Mouse (Mus musculus) CH12.LX (cell line): Measurements from ENCODE around the gene Taar3. TPM values are rescaled to one million over a fixed set of nuclear protein-coding genes. Genes with fewer than 3 reads are reported as not detected.
A peak's percentile ranks its signal among the peaks of the same experiment; 100 is the strongest.

Source experiments
- DNase-seq: peaks from one replicate; pipeline ENCODE4 v3.0.0-alpha.2; 2013; ENCODE audit errors: extremely low read depth
- H3K27ac ChIP-seq: 2 replicates; pipeline ENCODE4 v1.5.1; 2012; ENCODE audit warnings: low read depth, mild to moderate bottlenecking, control low read depth, moderate library complexity; ENCODE audit not compliant: insufficient read depth
- H3K27me3 ChIP-seq: replicated peaks from 2 replicates; pipeline ENCODE3; 2012; ENCODE audit warnings: inconsistent platforms
- H3K36me3 ChIP-seq, 2 experiments: replicated peaks in 1 of 2; 2 replicates each; pipeline versions ENCODE3 to v1.6.1; 2012; ENCODE audit warnings: inconsistent platforms in 1 of 2, low read length in 1 of 2, mild to moderate bottlenecking in 1 of 2, mixed read lengths in 1 of 2, moderate library complexity in 1 of 2; ENCODE audit not compliant: control insufficient read depth in 1 of 2, insufficient read depth in 1 of 2
- H3K4me1 ChIP-seq, 2 experiments: 2 replicates each; pipeline ENCODE4 v1.6.1; 2012; ENCODE audit warnings: inconsistent platforms in 1 of 2, moderate library complexity in 1 of 2; ENCODE audit not compliant: insufficient read depth in 2 of 2, control insufficient read depth in 1 of 2
- H3K4me2 ChIP-seq: 2 replicates; pipeline ENCODE4 v1.6.1; 2012; ENCODE audit warnings: low read depth, mild to moderate bottlenecking, control low read depth; ENCODE audit not compliant: poor library complexity, insufficient read depth, severe bottlenecking
- H3K4me3 ChIP-seq, 3 experiments: fragments of 150-350 bp in 1 of 3; sonication (generic) in 1 of 3; replicated peaks in 1 of 3; 2 replicates each; pipeline versions ENCODE3 to v1.5.1; 2011 to 2012; ENCODE audit warnings: low read depth in 2 of 3, low read length in 2 of 3, mild to moderate bottlenecking in 2 of 3, moderate library complexity in 2 of 3, control low read depth in 1 of 3, improper control_type of control experiment in 1 of 3, inconsistent platforms in 1 of 3, mixed read lengths in 1 of 3; ENCODE audit not compliant: poor library complexity in 1 of 3
- H3K79me2 ChIP-seq: replicated peaks from 2 replicates; pipeline ENCODE4 v1.6.1; 2012; ENCODE audit warnings: mild to moderate bottlenecking, moderate library complexity; ENCODE audit not compliant: control insufficient read depth, poor library complexity, insufficient read depth, severe bottlenecking; ENCODE audit errors: extremely low read depth
- H3K9ac ChIP-seq: 2 replicates; pipeline ENCODE4 v1.6.1; 2012; ENCODE audit warnings: low read depth, mild to moderate bottlenecking, control low read depth, moderate library complexity; ENCODE audit not compliant: insufficient read depth
- H3K9me3 ChIP-seq: replicated peaks from 2 replicates; pipeline ENCODE3; 2012; ENCODE audit warnings: low read length, inconsistent platforms, mixed read lengths
- CHD1 ChIP-seq: IDR thresholded peaks from 2 replicates; pipeline ENCODE4 v1.6.1; 2012; ENCODE audit warnings: low read depth, low read length, improper control_type of control experiment, inconsistent platforms
- CHD2 ChIP-seq: IDR thresholded peaks from 2 replicates; pipeline ENCODE4 v1.6.1; 2011; ENCODE audit warnings: low read length, improper control_type of control experiment
- ETS1 ChIP-seq: conservative IDR thresholded peaks from 2 replicates; pipeline ENCODE4 v1.6.1; 2012; ENCODE audit warnings: low read depth, mild to moderate bottlenecking, inconsistent platforms, low read length, improper control_type of control experiment, moderate library complexity
- GABPA ChIP-seq: IDR thresholded peaks from 2 replicates; pipeline ENCODE4 v1.6.1; 2012; ENCODE audit warnings: low read depth, low read length, improper control_type of control experiment, inconsistent platforms; ENCODE audit not compliant: insufficient replicate concordance
- HCFC1 ChIP-seq: IDR thresholded peaks from 2 replicates; pipeline ENCODE4 v1.6.1; 2012; ENCODE audit warnings: low read depth, mild to moderate bottlenecking, inconsistent platforms, low read length, improper control_type of control experiment
- JUND ChIP-seq: conservative IDR thresholded peaks from 2 replicates; pipeline ENCODE4 v1.6.1; 2011; ENCODE audit warnings: low read depth, low read length, improper control_type of control experiment
- KAT2A ChIP-seq: IDR thresholded peaks from 2 replicates; pipeline ENCODE4 v1.6.1; 2012; ENCODE audit warnings: low read length, improper control_type of control experiment, inconsistent platforms; ENCODE audit not compliant: insufficient replicate concordance
- MAFK ChIP-seq: IDR thresholded peaks from 2 replicates; pipeline ENCODE4 v1.6.1; 2011; ENCODE audit warnings: low read length, improper control_type of control experiment; ENCODE audit not compliant: insufficient replicate concordance
- PAX5 ChIP-seq: IDR thresholded peaks from 2 replicates; pipeline ENCODE4 v1.6.1; 2012; ENCODE audit warnings: low read length, inconsistent platforms, mixed read lengths
- POLR2A ChIP-seq: IDR thresholded peaks from 2 replicates; pipeline ENCODE4 v1.6.1; 2011; ENCODE audit warnings: low read depth, mild to moderate bottlenecking, improper control_type of control experiment, low read length
- POLR2AphosphoS2 ChIP-seq: IDR thresholded peaks from 2 replicates; pipeline ENCODE4 v1.6.1; 2011; ENCODE audit warnings: low read depth, low read length, improper control_type of control experiment
- RAD21 ChIP-seq: IDR thresholded peaks from 2 replicates; pipeline ENCODE4 v1.6.1; 2011; ENCODE audit warnings: low read depth, mild to moderate bottlenecking, low read length, improper control_type of control experiment, moderate library complexity
- RCOR1 ChIP-seq: conservative IDR thresholded peaks from 2 replicates; pipeline ENCODE4 v1.6.1; 2012; ENCODE audit warnings: low read depth, mild to moderate bottlenecking, inconsistent platforms, low read length, improper control_type of control experiment
- SIN3A ChIP-seq: IDR thresholded peaks from 2 replicates; pipeline ENCODE4 v1.6.1; 2012; ENCODE audit warnings: low read length, improper control_type of control experiment, inconsistent platforms
- USF1 ChIP-seq: IDR thresholded peaks from 2 replicates; pipeline ENCODE4 v1.6.1; 2014; ENCODE audit warnings: low read depth, mild to moderate bottlenecking, inconsistent platforms, low read length, improper control_type of control experiment
- USF2 ChIP-seq: conservative IDR thresholded peaks from 2 replicates; pipeline ENCODE4 v1.6.1; 2011; ENCODE audit warnings: low read depth, low read length, improper control_type of control experiment
- ZNF384 ChIP-seq: IDR thresholded peaks from 2 replicates; pipeline ENCODE4 v1.6.1; 2012; ENCODE audit warnings: low read depth, low read length, improper control_type of control experiment, inconsistent platforms
- dilution Hi-C: fragments of 300-500 bp; cut with MboI; formaldehyde crosslinking; loops from 2 replicates; pipeline ENCODE4 v1.14.3; 2020; ENCODE audit warnings: low sequenced_read_pairs; ENCODE audit not compliant: extremely low pct_unique_long_range_greater_than_20kb, extremely low pct_ligation_motif_present
- in situ Hi-C: fragments of 300-500 bp; cut with MboI; formaldehyde crosslinking; loops from 3 replicates; pipeline ENCODE4 v1.14.3; 2019; ENCODE audit warnings: low sequenced_read_pairs, low pct_ligation_motif_present, low pct_unique_long_range_greater_than_20kb, mixed read lengths
- polyA plus RNA-seq: library from polyadenylated mRNA; unstranded; fragments of >175 nt; gene quantifications from 2 replicates; pipeline ENCODE4 v1.2.1, GENCODE M21; 2012; ENCODE audit warnings: low read depth; ENCODE audit not compliant: insufficient read length
- total RNA-seq, 2 experiments: library from RNA; depleted of rRNA; stranded (reverse); fragments of 300-350 nt in 1 of 2; fragments of >200 nt in 1 of 2; gene quantifications; 2 replicates each; pipeline ENCODE4 v1.2.3; 2012 to 2014

Taar3 gene
- total and polyA plus RNA-seq, 3 experiments = not detected

GRCm38 (mm10) chr10:23959071-23959470 is 9.7 kb downstream of the Taar3 start:
- dilution Hi-C loops = no loop called here
- no peak for DNase-seq
- H3K79me2 ChIP-seq = no peaks in the 10 kb centered on the region
- H3K9ac ChIP-seq = no peak overlapping the region
- no peaks in the 10 kb centered on the region for H3K9me3 ChIP-seq
- in situ Hi-C loops = loop anchor here (25.0 kb wide), 1 partner anchor 353 kb away; no protein-coding TSS in a partner anchor
- no peaks in the 10 kb centered on the region for H3K27me3 ChIP-seq
- H3K4me3 ChIP-seq = no peak overlapping the region
- H3K4me2 ChIP-seq = no peak overlapping the region
- no peaks in the 10 kb centered on the region for H3K36me3 ChIP-seq
- H3K4me1 ChIP-seq = peaks cover 4 to 12% of the 10 kb centered on the region in 2 experiments
- no peak overlapping the region for H3K27ac ChIP-seq
- no peak for TF ChIP-seq USF2
- no peak for TF ChIP-seq ZNF384
- TF ChIP-seq SIN3A = no peak
- no peak for TF ChIP-seq CHD1
- no peak for TF ChIP-seq POLR2AphosphoS2
- TF ChIP-seq MAFK = no peak
- TF ChIP-seq CHD2 = no peak
- TF ChIP-seq ETS1 = no peak
- no peak for TF ChIP-seq JUND
- TF ChIP-seq RCOR1 = no peak
- no peak for TF ChIP-seq PAX5
- TF ChIP-seq HCFC1 = no peak
- TF ChIP-seq POLR2A = no peak
- no peak for TF ChIP-seq USF1

- H3K36me3 ChIP-seq = no peaks in the 10 kb centered on the region
- H3K9ac ChIP-seq = no peak within 1 kb of the TSS
- dilution Hi-C loops = no loop called here
- no peaks in the 10 kb centered on the region for H3K27me3 ChIP-seq
- in situ Hi-C loops = loop anchor here (25.0 kb wide), 1 partner anchor 352 kb away; no protein-coding TSS in a partner anchor
- no peaks in the 10 kb centered on the region for H3K79me2 ChIP-seq
- no peak within 1 kb of the TSS for H3K4me3 ChIP-seq
- TF ChIP-seq GABPA = no peak
- TF ChIP-seq RAD21 = no peak
- TF ChIP-seq KAT2A = no peak
- no peak within 1 kb of the TSS for H3K27ac ChIP-seq
- H3K4me2 ChIP-seq = no peak within 1 kb of the TSS
- peak; percentile 5 for DNase-seq
- H3K9me3 ChIP-seq = no peaks in the 10 kb centered on the region
- peaks cover 4 to 12% of the 10 kb centered on the region in 2 experiments for H3K4me1 ChIP-seq
Observed at GRCm38 (mm10) chr10:23960444-23960915, 11.1 kb downstream of the Taar3 start, which contains the start of gene Taar4. Taar4 (plus strand) TSS chr10:23960494.
